ENCODE assay signal across 8 mouse cellular contexts in the genomic region with DNA sequence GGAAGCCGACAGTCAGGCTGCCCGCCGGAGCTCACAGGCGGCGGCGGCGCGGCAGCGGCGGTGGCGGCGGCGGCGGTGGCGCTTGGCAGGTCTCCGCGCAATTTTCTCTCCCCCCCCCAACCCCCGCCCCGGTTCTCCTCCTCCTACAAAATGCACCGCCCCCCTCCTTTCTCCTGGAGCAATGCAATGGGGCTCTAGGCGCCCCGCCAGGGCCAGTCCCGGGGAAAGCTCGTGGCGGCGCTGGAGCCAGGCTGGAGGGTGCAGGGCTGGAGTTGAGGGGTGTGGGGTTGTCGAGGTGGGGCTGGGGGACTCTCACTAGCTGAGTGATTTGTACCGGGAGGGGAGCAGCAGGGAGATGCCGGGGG. TPM values are rescaled to one million over a fixed set of nuclear protein-coding genes. Genes with fewer than 3 reads are reported as not detected.
DNase-seq lines count a peak whose midpoint lies in the region; ATAC-seq and TF ChIP-seq lines count a peak whose summit lies in the region.

No protein-coding gene starts in this region.

- H3K9ac ChIP-seq in ES-E14 (ENCODE audit: insufficient read depth, low read depth, low read length, poor library complexity, severe bottlenecking): peak overlapping the region; percentile 71
- peak overlapping the region; percentile 79 for H3K9ac ChIP-seq in hindbrain, embryonic 13.5 days

- DNase-seq in ES-E14 (ENCODE audit: low read depth, low spot score): no peak
- peak; percentile 14 for DNase-seq in cerebellum, adult 11-12 months
- peak; percentile 61 to 64 for DNase-seq in frontal cortex, postnatal 36 days (ENCODE audit: low spot score in 2 of 2)
- DNase-seq in layer of hippocampus, postnatal 36 days: peak; percentile 73 to 74
- peak; percentile 82 for DNase-seq in lung, postnatal 10 days
- DNase-seq in right cerebral cortex, adult 2 months (ENCODE audit: low spot score in 2 of 2): peak; percentile 64 to 68

- no peaks in the 10 kb centered on the region for H3K36me3 ChIP-seq in ES-E14 (ENCODE audit: control insufficient read depth, insufficient read depth, low read length, poor library complexity, severe bottlenecking)
- no peaks in the 10 kb centered on the region for H3K36me3 ChIP-seq in hindbrain, embryonic 13.5 days

- H3K4me1 ChIP-seq in ES-E14 (ENCODE audit: control insufficient read depth in 2 of 2, insufficient read depth in 2 of 2, low read length in 2 of 2, poor library complexity in 1 of 2): peaks cover 0 to 2% of the 10 kb centered on the region in 2 experiments; a peak in 1 of 4 replicates
- H3K4me1 ChIP-seq in hindbrain, embryonic 13.5 days (replicated peaks): peaks cover 30% of the 10 kb centered on the region

- in situ Hi-C loops in ES-E14 (cut with MboI; ENCODE audit: low sequenced_read_pairs in 2 of 2, unreplicated experiment in 2 of 2): loop anchor here (10.0 kb wide), 2 partner anchors 138 to 208 kb away; no protein-coding TSS in a partner anchor

- peaks cover 11% of the 10 kb centered on the region; the same call in 1 of the 2 replicates for H3K27me3 ChIP-seq in hindbrain, embryonic 13.5 days

- peak overlapping the region; percentile 82 to 85 for H3K4me3 ChIP-seq in ES-E14 (ENCODE audit: insufficient read depth in 1 of 2, low read depth in 1 of 2, low read length in 2 of 2, poor library complexity in 1 of 2, severe bottlenecking in 1 of 2)
- peak overlapping the region; percentile 69 for H3K4me3 ChIP-seq in hindbrain, embryonic 13.5 days

- 0% methylated on average over 12 of the region's 29 CpGs for WGBS in hindbrain, embryonic 13.5 days

- ATAC-seq in hindbrain, embryonic 13.5 days (ENCODE audit: low FRiP score): peak; percentile 78
- no peak for ATAC-seq in inflammation-experienced regulatory T-cells, adult 6 months

- H3K27ac ChIP-seq in ES-E14 (ENCODE audit: insufficient read depth, low read depth, low read length, poor library complexity, severe bottlenecking): no peak overlapping the region
- H3K27ac ChIP-seq in hindbrain, embryonic 13.5 days: peak overlapping the region; percentile 88

- no peaks in the 10 kb centered on the region for H3K9me3 ChIP-seq in ES-E14 (ENCODE audit: control insufficient read depth, insufficient read depth, low read depth, low read length)
- no peaks in the 10 kb centered on the region for H3K9me3 ChIP-seq in hindbrain, embryonic 13.5 days

- H3K4me2 ChIP-seq in hindbrain, embryonic 13.5 days: peak overlapping the region; percentile 94

TF ChIP-seq in ES-E14, 5 proteins besides CTCF, POLR2A, EP300 and RAD21:
- TF ChIP-seq MAFK (IDR thresholded peaks at IDR 0.05; ENCODE audit: insufficient read depth, low read depth, low read length) (no peak), ZC3H11A (IDR thresholded peaks at IDR 0.05; ENCODE audit: borderline replicate concordance, low read depth, low read length) (no peak), CHD2 (IDR thresholded peaks at IDR 0.05; ENCODE audit: low read depth, low read length) (no peak), HCFC1 (IDR thresholded peaks at IDR 0.05; ENCODE audit: borderline replicate concordance, insufficient read depth, low read length) (no peak), ZNF384 (IDR thresholded peaks at IDR 0.05; ENCODE audit: low read depth, low read length) (no peak)

RNA-seq across cellular contexts. Expression of a gene that starts 0.7 kb away (rescaled TPM):
- 2.9 and 3.0 TPM in 2 replicates for total RNA-seq in ES-E14 (2012; rRNA removed)
- 2.0 and 2.7 TPM in 2 replicates for polyA plus RNA-seq in hindbrain, embryonic 13.5 days (2015; fragmentation: Nextera tagmentation; extraction: Ambion mirVana)
- 10 to 100 TPM in 1 of 2 experiments, 1 to 10 TPM in 1; 9.5 to 10.4 TPM for total RNA-seq in layer of hippocampus, postnatal 36 days (2021)
- not detected for polyA plus RNA-seq in inflammation-experienced regulatory T-cells, adult 6 months (2017; shearing (Covaris generic))
